Mouse (Mus musculus): ENCODE measurements at regions not wholly inside any gene's neighbourhood (a gene's known extent, or its start where the extent isn't known, plus 50 kb on each side); places are given as distances from the start of the nearest gene placed in this dataset.
A peak's percentile ranks its signal among the peaks of the same experiment; 100 is the strongest.

GRCm38 (mm10) chr2:173349910-173350309, 73.6 kb upstream of the Pmepa1 start:
- H3K27ac ChIP-seq (replicated peaks): no peak overlapping the region
- no peaks in the 10 kb centered on the region for H3K9me3 ChIP-seq (ENCODE audit: control insufficient read depth, low read length)
- ATAC-seq (ENCODE audit: low FRiP score, low TSS enrichment): no peak
- DNase-seq (ENCODE audit: low spot score): no peak
- no peak overlapping the region for H3K4me3 ChIP-seq (ENCODE audit: low read depth, low read length)
- 83% methylated on average over 4 of the region's 4 CpGs for WGBS
- H3K36me3 ChIP-seq (ENCODE audit: control insufficient read depth, insufficient read depth, low read length): no peaks in the 10 kb centered on the region
- H3K4me2 ChIP-seq (replicated peaks; ENCODE audit: low read depth): no peak overlapping the region
- TF ChIP-seq EP300 (optimal IDR thresholded peaks at IDR 0.05) (no peak), CTCF (IDR thresholded peaks at IDR 0.05; ENCODE audit: low read depth) (no peak)
- H3K27me3 ChIP-seq (ENCODE audit: control insufficient read depth, insufficient read depth, low read length): no peaks in the 10 kb centered on the region
- peaks cover 7% of the 10 kb centered on the region for H3K4me1 ChIP-seq (replicated peaks; ENCODE audit: control insufficient read depth, insufficient read depth)
- no peak overlapping the region for H3K9ac ChIP-seq (ENCODE audit: low read length)

DNA sequence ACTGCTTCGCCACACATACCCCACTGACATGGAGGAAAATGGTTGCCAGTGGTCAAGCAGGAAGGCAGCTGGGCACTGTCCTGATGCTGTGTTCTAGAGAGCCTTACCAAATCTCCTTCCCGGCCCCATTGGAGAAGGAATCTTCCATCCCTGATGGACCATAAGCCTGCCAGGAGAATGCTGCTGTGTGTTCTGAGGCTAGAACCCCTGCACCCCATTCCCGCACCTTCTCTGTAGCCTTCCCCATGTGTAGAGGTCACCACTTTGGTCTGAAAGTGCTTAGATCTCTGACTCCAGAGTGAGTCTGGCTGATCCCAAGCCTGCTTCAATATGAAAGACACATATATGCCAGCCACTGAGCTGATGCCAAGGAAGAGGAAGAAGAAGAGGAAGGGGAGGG, 74.1 kb upstream of the Pmepa1 start:
- WGBS: 92% methylated on average over 3 of the region's 3 CpGs
- H3K27me3 ChIP-seq (ENCODE audit: control insufficient read depth, insufficient read depth, low read length): no peaks in the 10 kb centered on the region

GRCm38 (mm10) chr2:173350831-173351230, 74.5 kb upstream of the Pmepa1 start:
- DNase-seq (ENCODE audit: low spot score) (no peak), ATAC-seq (ENCODE audit: low FRiP score, low TSS enrichment) (no peak)
- H3K4me2 ChIP-seq (replicated peaks; ENCODE audit: low read depth): no peak overlapping the region
- H3K4me3 ChIP-seq (ENCODE audit: low read depth, low read length): no peak overlapping the region
- H3K36me3 ChIP-seq (ENCODE audit: control insufficient read depth, insufficient read depth, low read length): no peaks in the 10 kb centered on the region
- peaks cover 7% of the 10 kb centered on the region for H3K4me1 ChIP-seq (replicated peaks; ENCODE audit: control insufficient read depth, insufficient read depth)
- TF ChIP-seq CTCF (IDR thresholded peaks at IDR 0.05; ENCODE audit: low read depth) (no peak), EP300 (optimal IDR thresholded peaks at IDR 0.05) (no peak)
- 67% methylated on average over 3 of the region's 3 CpGs for WGBS
- H3K27ac ChIP-seq (replicated peaks): no peak overlapping the region
- no peaks in the 10 kb centered on the region for H3K27me3 ChIP-seq (ENCODE audit: control insufficient read depth, insufficient read depth, low read length)
- no peaks in the 10 kb centered on the region for H3K9me3 ChIP-seq (ENCODE audit: control insufficient read depth, low read length)
- no peak overlapping the region for H3K9ac ChIP-seq (ENCODE audit: low read length)

More for the DNA sequence above, 74.1 kb upstream of the Pmepa1 start:
- ATAC-seq (ENCODE audit: low FRiP score, low TSS enrichment): no peak
- TF ChIP-seq EP300 (optimal IDR thresholded peaks at IDR 0.05) (no peak), CTCF (IDR thresholded peaks at IDR 0.05; ENCODE audit: low read depth) (no peak)
- H3K9me3 ChIP-seq (ENCODE audit: control insufficient read depth, low read length): no peaks in the 10 kb centered on the region
- H3K27ac ChIP-seq (replicated peaks): no peak overlapping the region
- H3K36me3 ChIP-seq (ENCODE audit: control insufficient read depth, insufficient read depth, low read length): no peaks in the 10 kb centered on the region
- H3K9ac ChIP-seq (ENCODE audit: low read length): no peak overlapping the region
- peaks cover 7% of the 10 kb centered on the region for H3K4me1 ChIP-seq (replicated peaks; ENCODE audit: control insufficient read depth, insufficient read depth)
- no peak for DNase-seq (ENCODE audit: low spot score)
- no peak overlapping the region for H3K4me3 ChIP-seq (ENCODE audit: low read depth, low read length)
- H3K4me2 ChIP-seq (replicated peaks; ENCODE audit: low read depth): no peak overlapping the region

DNA sequence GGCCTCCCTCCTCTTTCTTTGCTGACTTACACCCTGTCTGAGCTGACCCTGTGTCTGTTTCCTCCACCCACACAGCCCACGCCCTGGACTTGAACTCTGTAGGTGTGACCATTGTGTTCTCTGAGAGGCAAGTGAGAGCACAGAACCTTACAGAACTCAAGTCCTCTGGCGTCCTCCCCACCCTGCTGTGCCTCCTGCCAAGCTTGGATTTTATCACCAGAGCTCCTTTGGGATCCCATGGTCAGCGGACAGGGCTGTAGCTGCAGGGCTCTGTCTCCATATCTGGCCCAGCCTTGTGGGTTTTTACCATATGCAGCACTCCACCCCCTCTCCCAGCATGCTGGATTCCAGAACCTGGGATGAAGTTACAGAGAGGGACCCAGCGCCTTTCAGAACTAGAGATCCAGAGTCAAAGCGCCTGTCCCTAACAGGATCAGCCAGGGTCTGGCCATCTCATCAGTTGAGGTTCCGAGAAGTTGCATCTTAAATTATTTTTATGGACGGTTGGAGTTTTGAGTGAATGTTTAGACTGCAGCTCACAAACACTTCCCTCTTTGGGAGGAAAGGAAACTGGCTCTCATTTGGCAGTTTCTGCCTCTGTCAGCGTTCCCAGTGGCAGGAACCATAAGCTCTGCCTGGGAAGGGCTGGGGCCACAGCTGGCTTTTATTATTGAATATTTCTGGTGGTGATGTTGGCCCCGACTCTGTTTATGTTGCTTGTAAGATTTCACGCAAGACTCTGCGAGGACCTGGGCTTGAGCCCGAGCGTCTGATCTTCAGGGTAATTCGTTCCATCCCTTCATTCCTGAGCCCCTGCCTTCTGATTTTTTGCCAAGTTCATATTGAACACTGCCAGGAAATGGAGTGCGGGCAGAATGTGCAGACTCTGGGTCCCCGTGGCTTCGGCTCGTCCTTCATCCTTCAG, 75.8 kb upstream of the Pmepa1 start:
- ATAC-seq (ENCODE audit: low FRiP score, low TSS enrichment): peak; percentile 54; the same call in 1 of the 2 replicates

DNA sequence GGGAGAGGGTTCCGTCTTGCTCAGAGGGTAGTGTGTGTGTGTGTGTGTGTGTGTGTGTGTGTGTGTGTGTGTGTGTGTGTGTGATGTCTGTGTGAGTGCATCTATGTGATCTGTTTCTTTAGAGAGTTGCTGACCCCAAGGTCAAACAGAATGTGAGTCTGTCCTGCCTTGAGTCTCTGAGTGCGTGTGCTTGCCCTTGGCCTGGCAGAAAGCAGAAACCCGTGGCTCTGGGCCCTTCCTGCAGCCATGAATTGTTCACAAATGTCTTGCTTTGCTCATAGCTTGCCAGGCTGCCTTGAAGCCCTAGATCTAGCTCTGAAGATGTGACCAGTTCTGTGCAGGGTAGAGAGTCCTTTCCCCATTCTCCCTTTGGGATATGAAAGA, 76.4 kb upstream of the Pmepa1 start:
- ATAC-seq (ENCODE audit: low FRiP score, low TSS enrichment) (no peak), DNase-seq (ENCODE audit: low spot score) (no peak)
- TF ChIP-seq EP300 (optimal IDR thresholded peaks at IDR 0.05) (no peak), CTCF (IDR thresholded peaks at IDR 0.05; ENCODE audit: low read depth) (no peak)
- Histone ChIP-seq H3K9ac (ENCODE audit: low read length) (no peak overlapping the region), H3K4me3 (ENCODE audit: low read depth, low read length) (no peak overlapping the region), H3K4me1 (replicated peaks; ENCODE audit: control insufficient read depth, insufficient read depth) (peaks cover 7% of the 10 kb centered on the region), H3K4me2 (replicated peaks; ENCODE audit: low read depth) (peak overlapping the region; percentile 20; the same call in 1 of the 2 replicates), H3K27ac (replicated peaks) (peak overlapping the region; percentile 85), H3K9me3 (ENCODE audit: control insufficient read depth, low read length) (no peaks in the 10 kb centered on the region), H3K27me3 (ENCODE audit: control insufficient read depth, insufficient read depth, low read length) (no peaks in the 10 kb centered on the region), H3K36me3 (ENCODE audit: control insufficient read depth, insufficient read depth, low read length) (no peaks in the 10 kb centered on the region)
- WGBS: 26% methylated on average over 3 of the region's 3 CpGs

More for the DNA sequence above, 75.8 kb upstream of the Pmepa1 start:
- TF ChIP-seq CTCF (IDR thresholded peaks at IDR 0.05; ENCODE audit: low read depth): 0 out of 2 replicates have a peak, but pooled peaks have one; percentile 11
- no peak for TF ChIP-seq EP300 (optimal IDR thresholded peaks at IDR 0.05)
- no peaks in the 10 kb centered on the region for H3K36me3 ChIP-seq (ENCODE audit: control insufficient read depth, insufficient read depth, low read length)
- H3K4me2 ChIP-seq (replicated peaks; ENCODE audit: low read depth): no peak overlapping the region
- H3K27ac ChIP-seq (replicated peaks): peak overlapping the region; percentile 85
- no peak overlapping the region for H3K4me3 ChIP-seq (ENCODE audit: low read depth, low read length)
- WGBS: 25% methylated on average over 18 of the region's 18 CpGs
- peaks cover 7% of the 10 kb centered on the region for H3K4me1 ChIP-seq (replicated peaks; ENCODE audit: control insufficient read depth, insufficient read depth)
- no peaks in the 10 kb centered on the region for H3K9me3 ChIP-seq (ENCODE audit: control insufficient read depth, low read length)
- DNase-seq (ENCODE audit: low spot score): peak; percentile 41
- H3K9ac ChIP-seq (ENCODE audit: low read length): no peak overlapping the region
- no peaks in the 10 kb centered on the region for H3K27me3 ChIP-seq (ENCODE audit: control insufficient read depth, insufficient read depth, low read length)

All from stomach, postnatal 0 days (tissue).